Comparison of ENCODE assay signal across 9 mouse cellular contexts in genomic region chr5:23400156-23400555, GRCm38 (mm10). TPM values are rescaled to one million over a fixed set of nuclear protein-coding genes. Genes with fewer than 3 reads are reported as not detected.
A peak's percentile ranks its signal among the peaks of the same experiment; 100 is the strongest.
DNase-seq lines count a peak whose midpoint lies in the region; ATAC-seq lines count a peak whose summit lies in the region.
"Had no signal": no experiment of that assay in that cellular context is flagged by ENCODE, and none has a peak within 500 bp of the region (broad histone marks: within the 10 kb centered on the region; RNA-seq: fewer than 3 reads in every experiment).

No protein-coding gene starts in this region.

- no peak overlapping the region for H3K4me2 ChIP-seq in forebrain, embryonic 12.5 days
- no peak overlapping the region for H3K4me2 ChIP-seq in liver, embryonic 12.5 days
- H3K4me2 ChIP-seq in limb, embryonic 13.5 days (replicated peaks): no peak overlapping the region
- no peak overlapping the region for H3K4me2 ChIP-seq in neural tube, embryonic 15.5 days

- ATAC-seq in forebrain, embryonic 12.5 days (ENCODE audit: low FRiP score): peak; percentile 30; the same call in 1 of the 2 replicates
- peak; percentile 37 for ATAC-seq in liver, embryonic 12.5 days
- ATAC-seq in limb, embryonic 13.5 days (ENCODE audit: low FRiP score, low read depth): peak; percentile 28; the same call in 1 of the 2 replicates
- ATAC-seq in neural tube, embryonic 15.5 days (ENCODE audit: low FRiP score): peak; percentile 26; the same call in 1 of the 2 replicates

- H3K27me3 ChIP-seq in forebrain, embryonic 12.5 days: no peaks in the 10 kb centered on the region
- no peaks in the 10 kb centered on the region for H3K27me3 ChIP-seq in forebrain, embryonic 10.5 days (ENCODE audit: poor library complexity, severe bottlenecking)
- no peaks in the 10 kb centered on the region for H3K27me3 ChIP-seq in liver, embryonic 12.5 days (replicated peaks)
- no peaks in the 10 kb centered on the region for H3K27me3 ChIP-seq in limb, embryonic 13.5 days
- H3K27me3 ChIP-seq in neural tube, embryonic 15.5 days (replicated peaks): no peaks in the 10 kb centered on the region

- H3K4me1 ChIP-seq in forebrain, embryonic 12.5 days: no peaks in the 10 kb centered on the region
- no peaks in the 10 kb centered on the region for H3K4me1 ChIP-seq in forebrain, embryonic 10.5 days
- H3K4me1 ChIP-seq in liver, embryonic 12.5 days: peaks cover 3% of the 10 kb centered on the region; the same call in 1 of the 2 replicates
- H3K4me1 ChIP-seq in limb, embryonic 13.5 days: no peaks in the 10 kb centered on the region
- no peaks in the 10 kb centered on the region for H3K4me1 ChIP-seq in neural tube, embryonic 15.5 days

- H3K4me3 ChIP-seq in forebrain, embryonic 12.5 days (replicated peaks): no peak overlapping the region
- H3K4me3 ChIP-seq in forebrain, embryonic 10.5 days: no peak overlapping the region
- no peak overlapping the region for H3K4me3 ChIP-seq in liver, embryonic 12.5 days
- no peak overlapping the region for H3K4me3 ChIP-seq in limb, embryonic 13.5 days
- no peak overlapping the region for H3K4me3 ChIP-seq in neural tube, embryonic 15.5 days (replicated peaks)
- H3K4me3 ChIP-seq: heart, embryonic 10.5 days had no signal

- DNase-seq in forebrain, embryonic 10.5 days (ENCODE audit: extremely low spot score, low spot score): no peak
- DNase-seq in liver: no peak
- no peak for DNase-seq in thymus, postnatal 10 days (ENCODE audit: low spot score in 2 of 2)
- no peak for DNase-seq in frontal cortex, postnatal 14 days (ENCODE audit: low spot score in 2 of 2)

- no peak overlapping the region for H3K27ac ChIP-seq in forebrain, embryonic 12.5 days
- no peak overlapping the region for H3K27ac ChIP-seq in forebrain, embryonic 10.5 days
- H3K27ac ChIP-seq in liver, embryonic 12.5 days: no peak overlapping the region
- H3K27ac ChIP-seq in limb, embryonic 13.5 days: no peak overlapping the region
- no peak overlapping the region for H3K27ac ChIP-seq in neural tube, embryonic 15.5 days (replicated peaks)
- H3K27ac ChIP-seq: heart, embryonic 10.5 days had no signal

- WGBS in forebrain, embryonic 12.5 days: 94% methylated on average over 3 of the region's 3 CpGs
- 91% methylated on average over 3 of the region's 3 CpGs for WGBS in forebrain, embryonic 10.5 days
- WGBS in liver, embryonic 12.5 days (ENCODE audit: insufficient replicate concordance): 86% methylated on average over 3 of the region's 3 CpGs
- 95% methylated on average over 3 of the region's 3 CpGs for WGBS in limb, embryonic 13.5 days
- 87% methylated on average over 3 of the region's 3 CpGs for WGBS in neural tube, embryonic 15.5 days

- peaks cover 22% of the 10 kb centered on the region for H3K36me3 ChIP-seq in forebrain, embryonic 12.5 days (replicated peaks)
- H3K36me3 ChIP-seq in forebrain, embryonic 10.5 days (replicated peaks): peaks cover 42% of the 10 kb centered on the region
- peaks cover 22% of the 10 kb centered on the region for H3K36me3 ChIP-seq in liver, embryonic 12.5 days
- peaks cover 35% of the 10 kb centered on the region for H3K36me3 ChIP-seq in limb, embryonic 13.5 days
- 0 out of 2 replicates have a peak, but pooled peaks cover 6% of the 10 kb centered on the region for H3K36me3 ChIP-seq in neural tube, embryonic 15.5 days

- H3K9me3 ChIP-seq in forebrain, embryonic 12.5 days: no peaks in the 10 kb centered on the region
- no peaks in the 10 kb centered on the region for H3K9me3 ChIP-seq in forebrain, embryonic 10.5 days
- H3K9me3 ChIP-seq in liver, embryonic 12.5 days (replicated peaks): no peaks in the 10 kb centered on the region
- H3K9me3 ChIP-seq in limb, embryonic 13.5 days: no peaks in the 10 kb centered on the region
- H3K9me3 ChIP-seq in neural tube, embryonic 15.5 days (replicated peaks): no peaks in the 10 kb centered on the region
- H3K9me3 ChIP-seq: heart, embryonic 10.5 days had no signal

- H3K9ac ChIP-seq in forebrain, embryonic 12.5 days: no peak overlapping the region
- no peak overlapping the region for H3K9ac ChIP-seq in liver, embryonic 12.5 days
- H3K9ac ChIP-seq in limb, embryonic 13.5 days: no peak overlapping the region
- H3K9ac ChIP-seq in neural tube, embryonic 15.5 days (replicated peaks): no peak overlapping the region

RNA-seq across cellular contexts. Expression of gene Kmt2e, which starts 34.1 kb away (rescaled TPM):
- 138 and 146 TPM in 2 replicates for polyA plus RNA-seq in forebrain, embryonic 12.5 days (2016; fragmentation: Nextera tagmentation; extraction: Ambion mirVana)
- 85.8 and 86.1 TPM in 2 replicates for polyA plus RNA-seq in forebrain, embryonic 10.5 days (2016; fragmentation: Nextera tagmentation; extraction: Ambion mirVana)
- polyA plus RNA-seq in liver, embryonic 12.5 days (2016; fragmentation: Nextera tagmentation; extraction: Ambion mirVana): 45.1 and 45.4 TPM in 2 replicates
- polyA plus RNA-seq in limb, embryonic 13.5 days (2015; fragmentation: Nextera tagmentation; extraction: Ambion mirVana): 121 and 123 TPM in 2 replicates
- 137 and 147 TPM in 2 replicates for polyA plus RNA-seq in neural tube, embryonic 15.5 days (2015; fragmentation: Nextera tagmentation; extraction: Ambion mirVana)
